Mouse (Mus musculus) embryonic facial prominence, embryonic 14.5 days (tissue): ENCODE measurements around the gene Anpep. TPM values are rescaled to one million over a fixed set of nuclear protein-coding genes. Genes with fewer than 3 reads are reported as not detected.

Source experiments
- ATAC-seq: fragments of 200-750 bp; cut with Nextera tagmentation; 2 replicates; pipeline ENCODE4 v1.8.0; 2017; ENCODE audit warnings: low read depth, moderate number of reproducible peaks, moderate TSS enrichment
- DNase-seq: peaks from one replicate; pipeline ENCODE4 v3.0.0-alpha.2; 2015; ENCODE audit warnings: low spot score
- H3K27ac ChIP-seq: fragments of 300-500 bp; sonication (generic); replicated peaks from 2 replicates; pipeline ENCODE4 v1.5.1; 2014; ENCODE audit warnings: low read depth, mild to moderate bottlenecking, low read length, moderate library complexity
- H3K27me3 ChIP-seq: fragments of 300-500 bp; sonication (generic); replicated peaks from 2 replicates; pipeline ENCODE4 v1.6.1; 2014; ENCODE audit warnings: low read length; ENCODE audit not compliant: control insufficient read depth, insufficient read depth
- H3K36me3 ChIP-seq: fragments of 300-500 bp; sonication (generic); 2 replicates; pipeline ENCODE4 v1.6.1; 2014; ENCODE audit warnings: low read length, mixed read lengths; ENCODE audit not compliant: control insufficient read depth, insufficient read depth
- H3K4me1 ChIP-seq: fragments of 300-500 bp; sonication (generic); 2 replicates; pipeline ENCODE4 v1.6.1; 2014; ENCODE audit warnings: antibody characterized with exemption, low read length; ENCODE audit not compliant: control insufficient read depth, insufficient read depth
- H3K4me2 ChIP-seq: fragments of 300-500 bp; sonication (generic); 2 replicates; pipeline ENCODE4 v1.6.1; 2014; ENCODE audit warnings: low read depth, mild to moderate bottlenecking, low read length, moderate library complexity, mixed read lengths
- H3K4me3 ChIP-seq: fragments of 300-500 bp; sonication (generic); 2 replicates; pipeline ENCODE4 v1.5.1; 2014; ENCODE audit warnings: low read depth, mild to moderate bottlenecking, low read length
- H3K9ac ChIP-seq: fragments of 300-500 bp; sonication (generic); 2 replicates; pipeline ENCODE4 v1.6.1; 2014; ENCODE audit warnings: low read depth, mild to moderate bottlenecking, low read length, moderate library complexity, mixed read lengths
- H3K9me3 ChIP-seq: fragments of 300-500 bp; sonication (generic); 2 replicates; pipeline ENCODE4 v1.6.1; 2016; ENCODE audit warnings: low read length; ENCODE audit not compliant: control insufficient read depth
- WGBS: fragments of 180-500 bp; shearing (Covaris S2); extraction: QIAGEN DNeasy Blood & Tissue Kit; methylation state at CpG from one replicate; pipeline ENCODE4 v1.1.7; 2014; 5-methylcytosine and 5-hydroxymethylcytosine counted together
- polyA plus RNA-seq: library from polyadenylated mRNA; unstranded; fragments of >200 nt; fragmentation: Nextera tagmentation; extraction: Ambion mirVana; gene quantifications from 2 replicates; pipeline ENCODE4 v1.2.1, GENCODE M21; 2014

The Anpep gene
- polyA plus RNA-seq, 1 experiment from 2014 or later, result 30.5 TPM

DNA sequence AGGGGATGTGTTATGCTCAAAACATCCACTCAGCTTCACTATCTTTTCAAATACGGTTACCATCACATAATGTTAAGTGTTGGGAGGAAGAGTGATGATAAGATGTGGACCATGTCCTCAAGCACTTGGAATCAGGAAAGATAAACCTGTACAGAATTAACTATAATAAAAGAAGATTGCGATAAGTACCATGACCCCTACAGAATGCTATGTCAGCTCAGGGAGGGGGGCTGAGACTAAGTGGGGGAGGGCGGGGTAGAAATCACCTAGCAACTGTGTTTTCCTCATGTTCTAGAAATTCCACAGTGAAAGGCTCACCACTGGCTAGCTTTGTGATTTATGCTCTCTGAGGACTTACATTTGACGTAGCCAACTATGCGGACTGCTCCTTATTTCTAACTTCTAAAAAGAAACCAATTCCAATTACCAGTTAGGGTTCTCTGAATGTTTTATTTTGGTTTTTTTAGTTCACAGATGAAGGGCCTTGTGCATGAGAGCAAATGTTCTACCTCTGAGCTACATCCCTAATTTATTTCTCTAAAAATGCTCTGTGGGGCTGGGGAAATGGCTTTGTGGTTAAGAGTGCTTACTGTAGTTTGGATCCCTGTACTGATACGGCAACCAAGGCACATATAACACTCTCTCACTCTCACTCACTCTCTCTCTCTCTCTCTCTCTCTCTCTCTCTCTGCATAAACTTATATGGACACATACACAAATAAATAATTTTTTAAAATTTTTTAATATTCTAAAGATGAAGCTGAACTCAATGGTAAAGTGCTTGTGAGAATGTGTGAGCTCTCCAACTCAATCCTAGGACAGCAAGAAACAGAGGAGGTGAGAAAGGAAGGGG, 31.9 kb upstream of the Anpep start:
- H3K36me3 ChIP-seq, result 0 out of 2 replicates have a peak, but pooled peaks cover 9% of the 10 kb centered on the region
- no peaks in the 10 kb centered on the region for H3K27me3 ChIP-seq
- WGBS, result 80% methylated on average over 6 of the region's 6 CpGs
- no peak overlapping the region for H3K4me2 ChIP-seq
- H3K27ac ChIP-seq, result no peak overlapping the region
- no peak for ATAC-seq
- no peaks in the 10 kb centered on the region for H3K4me1 ChIP-seq
- peak; percentile 22 for DNase-seq
- H3K4me3 ChIP-seq, result no peak overlapping the region
- H3K9ac ChIP-seq, result no peak overlapping the region
- no peaks in the 10 kb centered on the region for H3K9me3 ChIP-seq

- no peak overlapping the region for H3K4me2 ChIP-seq
- no peaks in the 10 kb centered on the region for H3K27me3 ChIP-seq
- 0 out of 2 replicates have a peak, but pooled peaks cover 6% of the 10 kb centered on the region for H3K36me3 ChIP-seq
- no peak overlapping the region for H3K4me3 ChIP-seq
- H3K9ac ChIP-seq, result no peak overlapping the region
- H3K27ac ChIP-seq, result no peak overlapping the region
- ATAC-seq (no peak), DNase-seq (peak; percentile 22)
- H3K9me3 ChIP-seq, result no peaks in the 10 kb centered on the region
- 81% methylated on average over 15 of the region's 15 CpGs for WGBS
- H3K4me1 ChIP-seq, result no peaks in the 10 kb centered on the region
Measured at GRCm38 (mm10) chr7:79890436-79891221, 29.8 kb upstream of the Anpep start.

GRCm38 (mm10) chr7:79888603-79889002, 27.7 kb upstream of the Anpep start:
- ATAC-seq, result no peak
- Histone ChIP-seq H3K9me3 (no peaks in the 10 kb centered on the region), H3K4me1 (no peaks in the 10 kb centered on the region), H3K4me3 (no peak overlapping the region), H3K4me2 (no peak overlapping the region), H3K27ac (no peak overlapping the region), H3K9ac (no peak overlapping the region), H3K27me3 (no peaks in the 10 kb centered on the region), H3K36me3 (0 out of 2 replicates have a peak, but pooled peaks cover 10% of the 10 kb centered on the region)
- DNase-seq, result no peak
- WGBS, result 88% methylated on average over 9 of the region's 9 CpGs

- H3K4me3 ChIP-seq, result no peak overlapping the region
- no peaks in the 10 kb centered on the region for H3K4me1 ChIP-seq
- peaks cover 17% of the 10 kb centered on the region for H3K36me3 ChIP-seq
- no peaks in the 10 kb centered on the region for H3K27me3 ChIP-seq
- DNase-seq, result no peak
- no peak overlapping the region for H3K4me2 ChIP-seq
- H3K9ac ChIP-seq, result no peak overlapping the region
- no peaks in the 10 kb centered on the region for H3K9me3 ChIP-seq
- H3K27ac ChIP-seq, result no peak overlapping the region
- ATAC-seq, result no peak
- 83% methylated on average over 7 of the region's 7 CpGs for WGBS
Measured at GRCm38 (mm10) chr7:79883613-79884334, 22.9 kb upstream of the Anpep start.

DNA sequence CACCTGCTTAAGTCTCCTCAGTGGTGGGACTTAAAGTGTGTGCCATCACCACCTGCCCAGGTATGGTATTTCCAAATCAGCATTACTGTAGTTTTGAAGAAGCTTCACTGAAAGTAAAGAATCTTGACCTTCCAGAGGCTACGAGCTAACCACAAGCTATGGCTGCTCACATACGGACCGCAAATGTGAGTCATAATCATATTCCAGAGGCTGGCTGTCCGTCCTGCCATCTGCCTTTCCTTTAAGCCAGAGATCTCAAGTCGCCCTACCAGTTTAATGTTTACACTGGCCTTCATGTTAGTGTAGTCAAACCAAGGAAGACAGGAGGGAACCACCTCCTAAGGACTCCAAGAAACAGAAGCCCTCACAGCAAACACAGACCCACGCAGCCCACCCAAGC, 21.0 kb upstream of the Anpep start:
- ATAC-seq (no peak), DNase-seq (no peak)
- no peak overlapping the region for H3K4me3 ChIP-seq
- H3K27ac ChIP-seq, result no peak overlapping the region
- peaks cover 17% of the 10 kb centered on the region for H3K36me3 ChIP-seq
- H3K27me3 ChIP-seq, result no peaks in the 10 kb centered on the region
- H3K4me2 ChIP-seq, result no peak overlapping the region
- no peak overlapping the region for H3K9ac ChIP-seq
- 87% methylated on average over 5 of the region's 6 CpGs for WGBS
- H3K9me3 ChIP-seq, result no peaks in the 10 kb centered on the region
- H3K4me1 ChIP-seq, result no peaks in the 10 kb centered on the region

DNA sequence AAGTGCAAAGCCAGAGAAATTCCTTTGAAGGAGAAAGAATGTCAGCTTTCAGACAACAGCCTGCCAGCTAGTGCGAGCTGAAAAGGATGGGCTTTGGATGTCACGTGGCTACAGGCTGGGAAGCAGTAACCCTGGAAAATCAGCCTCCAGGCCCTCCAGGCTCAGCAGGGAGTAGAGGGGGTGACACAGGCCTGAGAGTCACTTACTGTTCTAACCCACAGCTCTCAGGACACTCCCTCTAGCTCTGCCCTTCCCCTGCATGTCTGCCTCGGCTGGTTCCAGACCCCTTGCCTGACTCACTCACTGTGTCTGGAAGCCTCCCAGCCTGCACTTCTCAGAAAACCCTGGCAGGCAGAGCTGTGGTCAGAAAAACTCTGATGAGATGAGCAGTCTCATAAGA, 20.1 kb upstream of the Anpep start:
- DNase-seq, result peak; percentile 45
- H3K36me3 ChIP-seq, result peaks cover 17% of the 10 kb centered on the region

GRCm38 (mm10) chr7:79880033-79880432, 19.2 kb upstream of the Anpep start:
- ATAC-seq (no peak), DNase-seq (no peak)
- H3K36me3 ChIP-seq, result peaks cover 17% of the 10 kb centered on the region
- no peak overlapping the region for H3K4me2 ChIP-seq
- no peaks in the 10 kb centered on the region for H3K4me1 ChIP-seq
- H3K4me3 ChIP-seq, result no peak overlapping the region
- no peak overlapping the region for H3K9ac ChIP-seq
- H3K27me3 ChIP-seq, result no peaks in the 10 kb centered on the region
- no peak overlapping the region for H3K27ac ChIP-seq
- 80% methylated on average over 6 of the region's 6 CpGs for WGBS
- no peaks in the 10 kb centered on the region for H3K9me3 ChIP-seq

More for the DNA sequence above, 20.1 kb upstream of the Anpep start:
- no peak overlapping the region for H3K4me2 ChIP-seq
- peak; percentile 68; the same call in 1 of the 2 replicates for ATAC-seq
- peak overlapping the region; percentile 53 for H3K27ac ChIP-seq
- no peak overlapping the region for H3K9ac ChIP-seq
- H3K4me3 ChIP-seq, result no peak overlapping the region
- no peaks in the 10 kb centered on the region for H3K27me3 ChIP-seq
- H3K4me1 ChIP-seq, result no peaks in the 10 kb centered on the region
- 20% methylated on average over 3 of the region's 3 CpGs for WGBS
- H3K9me3 ChIP-seq, result no peaks in the 10 kb centered on the region

DNA sequence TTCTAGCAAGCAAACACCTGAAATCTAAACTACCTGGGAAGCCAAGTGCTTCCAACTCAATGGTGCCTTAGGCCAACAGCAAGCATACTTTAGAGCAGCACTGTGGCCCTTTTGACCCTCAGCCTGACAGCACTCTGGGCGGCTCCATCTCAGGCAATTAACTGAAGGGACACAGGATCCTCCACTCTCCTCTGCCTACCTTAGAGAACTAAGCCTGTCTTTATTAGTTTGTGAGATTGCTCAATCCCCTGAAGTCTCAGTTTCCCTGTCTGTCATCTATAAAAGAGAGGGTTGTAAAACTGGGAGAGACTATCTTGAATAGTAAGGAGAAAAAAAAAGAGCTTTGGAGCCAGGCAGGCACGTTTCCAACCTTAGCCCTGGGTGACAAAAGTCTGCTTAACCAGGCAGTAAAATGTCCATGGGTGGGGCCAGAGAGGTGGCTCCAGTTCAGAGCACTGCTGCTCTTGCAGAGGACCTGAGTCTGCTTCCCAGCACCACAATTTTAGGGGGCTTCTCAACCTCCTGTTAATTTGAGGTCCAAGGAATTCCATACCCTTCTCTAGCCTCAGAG, 17.7 kb upstream of the Anpep start:
- Histone ChIP-seq H3K4me3 (no peak overlapping the region), H3K9me3 (no peaks in the 10 kb centered on the region), H3K27me3 (no peaks in the 10 kb centered on the region), H3K9ac (no peak overlapping the region), H3K4me1 (no peaks in the 10 kb centered on the region), H3K27ac (no peak overlapping the region), H3K36me3 (peaks cover 14% of the 10 kb centered on the region), H3K4me2 (no peak overlapping the region)
- ATAC-seq (no peak), DNase-seq (no peak)
- 68% methylated on average over 2 of the region's 2 CpGs for WGBS
